Mouse (Mus musculus) lung, embryonic 14.5 days (tissue): ENCODE results near the gene BC017158. TPM values are rescaled to one million over a fixed set of nuclear protein-coding genes. Genes with fewer than 3 reads are reported as not detected.

Experiments used
- ATAC-seq: fragments of 200-750 bp; cut with Nextera tagmentation; 2 replicates; pipeline ENCODE4 v1.8.0; 2017; ENCODE audit warnings: mild to moderate bottlenecking, moderate TSS enrichment, moderate library complexity; ENCODE audit not compliant: insufficient read depth
- DNase-seq: peaks from one replicate; pipeline ENCODE4 v3.0.0-alpha.2; 2015
- H3K27ac ChIP-seq: fragments of 300-500 bp; sonication (generic); 2 replicates; pipeline ENCODE4 v1.5.1; 2014; ENCODE audit warnings: low read depth, mild to moderate bottlenecking, moderate library complexity
- H3K27me3 ChIP-seq: fragments of 300-500 bp; sonication (generic); 2 replicates; pipeline ENCODE4 v1.6.1; 2014; ENCODE audit warnings: low read length, control low read depth; ENCODE audit not compliant: insufficient read depth
- H3K36me3 ChIP-seq: fragments of 300-500 bp; sonication (generic); 2 replicates; pipeline ENCODE4 v1.6.1; 2014; ENCODE audit warnings: control low read depth; ENCODE audit not compliant: insufficient read depth
- H3K4me1 ChIP-seq: fragments of 300-500 bp; sonication (generic); 2 replicates; pipeline ENCODE4 v1.6.1; 2014; ENCODE audit warnings: antibody characterized with exemption, control low read depth; ENCODE audit not compliant: insufficient read depth
- H3K4me2 ChIP-seq: fragments of 300-500 bp; sonication (generic); 2 replicates; pipeline ENCODE4 v1.6.1; 2014; ENCODE audit warnings: mild to moderate bottlenecking
- H3K4me3 ChIP-seq: fragments of 300-500 bp; sonication (generic); 2 replicates; pipeline ENCODE4 v1.5.1; 2014; ENCODE audit warnings: low read depth, low read length
- H3K9ac ChIP-seq: fragments of 300-500 bp; sonication (generic); 2 replicates; pipeline ENCODE4 v1.6.1; 2014
- H3K9me3 ChIP-seq: fragments of 300-500 bp; sonication (generic); 2 replicates; pipeline ENCODE4 v1.6.1; 2016; ENCODE audit warnings: low read depth, low read length, control low read depth
- CTCF ChIP-seq: IDR thresholded peaks from 2 replicates; pipeline ENCODE4 v1.5.1; 2016; ENCODE audit warnings: antibody characterized with exemption, low read depth
- WGBS: fragments of 180-500 bp; shearing (Covaris S2); extraction: QIAGEN DNeasy Blood & Tissue Kit; methylation state at CpG from one replicate; pipeline ENCODE4 v1.1.7; 2014; 5-methylcytosine and 5-hydroxymethylcytosine counted together
- microRNA-seq: library from miRNA; unstranded; fragments of <30 nt; microRNA quantifications from one replicate; pipeline ENCODE4, GENCODE M21; 2016; ENCODE audit warnings: borderline number of aligned reads
- polyA plus RNA-seq: library from polyadenylated mRNA; unstranded; fragments of >200 nt; fragmentation: Nextera tagmentation; extraction: Ambion mirVana; gene quantifications from 2 replicates; pipeline ENCODE4 v1.2.1, GENCODE M21; 2014

BC017158 gene
- polyA plus RNA-seq, 1 experiment from 2014 or later: 40.4 TPM

DNA sequence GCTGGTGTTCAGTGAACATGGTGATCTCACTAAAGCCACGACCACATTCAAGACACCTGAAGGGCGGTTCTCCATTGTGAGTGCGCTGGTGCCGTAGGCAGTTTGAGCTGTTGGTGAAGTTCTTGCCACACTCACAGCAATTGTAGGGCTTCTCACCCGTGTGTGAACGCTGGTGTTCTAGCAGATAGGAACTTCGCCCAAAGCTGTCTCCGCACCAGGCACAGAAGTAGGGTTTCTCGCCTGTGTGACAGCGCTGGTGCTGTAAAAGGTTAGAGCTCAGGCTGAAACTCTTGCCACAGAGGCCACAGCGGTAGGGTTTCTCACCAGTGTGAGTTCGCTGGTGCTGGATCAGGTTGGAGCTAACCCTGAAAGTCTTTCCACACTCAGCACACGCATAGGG, 61.5 kb downstream of the BC017158 start:
- Histone ChIP-seq H3K36me3 (peaks cover 21% of the 10 kb centered on the region), H3K4me1 (peaks cover 8% of the 10 kb centered on the region), H3K27me3 (no peaks in the 10 kb centered on the region), H3K9ac (peak overlapping the region; percentile 75), H3K4me2 (peak overlapping the region; percentile 84), H3K4me3 (peak overlapping the region; percentile 73; the same call in 1 of the 2 replicates), H3K27ac (no peak overlapping the region; the same call in 1 of the 2 replicates), H3K9me3 (no peaks in the 10 kb centered on the region)
- DNase-seq (no peak), ATAC-seq (no peak)
- no peak for TF ChIP-seq CTCF
- 94% methylated on average over 13 of the region's 13 CpGs for WGBS

- Histone ChIP-seq H3K4me3 (no peak overlapping the region), H3K27me3 (no peaks in the 10 kb centered on the region), H3K4me2 (no peak overlapping the region), H3K9ac (no peak overlapping the region), H3K27ac (no peak overlapping the region), H3K4me1 (peaks cover 8% of the 10 kb centered on the region), H3K36me3 (peaks cover 11% of the 10 kb centered on the region), H3K9me3 (no peaks in the 10 kb centered on the region)
- 66% methylated on average over 1 of the region's 1 CpGs for WGBS
- no peak for TF ChIP-seq CTCF
- ATAC-seq (no peak), DNase-seq (no peak)
Measured at GRCm38 (mm10) chr7:128235481-128235880, 62.5 kb downstream of the BC017158 start.

DNA sequence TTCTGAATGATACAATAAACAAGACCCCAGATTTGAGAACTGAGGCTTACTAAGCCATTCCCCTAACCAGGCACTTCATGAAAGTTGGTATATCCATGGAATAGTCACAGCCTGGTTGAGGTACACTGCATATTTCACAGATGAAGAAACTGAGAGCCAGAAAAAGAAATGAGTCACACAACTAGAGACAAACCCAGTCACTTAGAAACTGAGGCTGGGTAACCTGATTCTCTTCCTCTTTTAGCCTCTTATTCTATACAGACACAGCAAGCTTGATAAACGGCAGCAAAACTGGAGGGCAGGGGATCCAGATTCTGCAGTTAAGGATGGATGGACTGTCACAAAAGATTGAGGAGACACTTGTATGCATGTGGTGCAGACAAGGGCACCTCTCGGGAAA, 63.2 kb downstream of the BC017158 start:
- H3K27ac ChIP-seq: no peak overlapping the region
- no peaks in the 10 kb centered on the region for H3K9me3 ChIP-seq
- H3K4me1 ChIP-seq: peaks cover 8% of the 10 kb centered on the region
- no peak for DNase-seq
- no peak overlapping the region for H3K4me3 ChIP-seq
- no peaks in the 10 kb centered on the region for H3K27me3 ChIP-seq
- WGBS: 73% methylated on average over 2 of the region's 2 CpGs
- H3K4me2 ChIP-seq: no peak overlapping the region
- ATAC-seq: no peak
- TF ChIP-seq CTCF: no peak
- H3K36me3 ChIP-seq: peaks cover 4% of the 10 kb centered on the region
- no peak overlapping the region for H3K9ac ChIP-seq

GRCm38 (mm10) chr7:128231741-128232140, 66.2 kb downstream of the BC017158 start:
- ATAC-seq (no peak), DNase-seq (peak; percentile 48)
- 29% methylated on average over 8 of the region's 8 CpGs for WGBS
- H3K27me3 ChIP-seq: no peaks in the 10 kb centered on the region
- H3K27ac ChIP-seq: no peak overlapping the region
- no peak overlapping the region for H3K9ac ChIP-seq
- no peaks in the 10 kb centered on the region for H3K4me1 ChIP-seq
- H3K4me2 ChIP-seq: no peak overlapping the region
- no peak for TF ChIP-seq CTCF
- H3K9me3 ChIP-seq: no peaks in the 10 kb centered on the region
- H3K4me3 ChIP-seq: no peak overlapping the region
- no peaks in the 10 kb centered on the region for H3K36me3 ChIP-seq

Small RNAs within 50 kb of the gene (microRNA-seq; reads per million reads assigned to microRNA genes)
- gene Mir3103: 1.2 reads per million

Other genes with a start within 250 kb of the BC017158 start
- 0.74 and 1.4 TPM in 2 replicates for gene Itgam, start 235.5 kb downstream of the BC017158 start, polyA plus RNA-seq
- not detected in 2 replicates for gene Gm49368, start 235.5 kb downstream of the BC017158 start, polyA plus RNA-seq
- gene Itgax, start 168.6 kb downstream of the BC017158 start, polyA plus RNA-seq: 0.11 and 0.12 TPM in 2 replicates
- not detected in 2 replicates for gene Itgad, start 143.8 kb downstream of the BC017158 start, polyA plus RNA-seq
- 0.29 and 7.4 TPM in 2 replicates for gene Cox6a2, start 91.8 kb downstream of the BC017158 start, polyA plus RNA-seq
- 19.2 and 22.0 TPM in 2 replicates for gene Armc5, start 60.8 kb downstream of the BC017158 start, polyA plus RNA-seq
- gene 9130023H24Rik, start 60.1 kb downstream of the BC017158 start, polyA plus RNA-seq: 8.2 and 10.5 TPM in 2 replicates
- gene Tgfb1i1, start 51.4 kb downstream of the BC017158 start, polyA plus RNA-seq: 141 and 150 TPM in 2 replicates
- gene Slc5a2, start 32.5 kb downstream of the BC017158 start, polyA plus RNA-seq: 0.37 TPM in 1 of 2 replicates, not detected in the other
- 31.1 and 31.2 TPM in 2 replicates for gene Rgs10, start 120.6 kb upstream of the BC017158 start, polyA plus RNA-seq
- 38.4 TPM in 2 replicates for gene Tial1, start 163.5 kb upstream of the BC017158 start, polyA plus RNA-seq
- 20.9 and 22.7 TPM in 2 replicates for gene Bag3, start 225.4 kb upstream of the BC017158 start, polyA plus RNA-seq